Mouse (Mus musculus) R1 (cell line): ENCODE data around the gene 4931428F04Rik.

Experiments used
- DNase-seq: peaks from one replicate; pipeline ENCODE4 v3.0.0-alpha.2; 2018; ENCODE audit warnings: low read depth, low spot score

Gene 4931428F04Rik

DNA sequence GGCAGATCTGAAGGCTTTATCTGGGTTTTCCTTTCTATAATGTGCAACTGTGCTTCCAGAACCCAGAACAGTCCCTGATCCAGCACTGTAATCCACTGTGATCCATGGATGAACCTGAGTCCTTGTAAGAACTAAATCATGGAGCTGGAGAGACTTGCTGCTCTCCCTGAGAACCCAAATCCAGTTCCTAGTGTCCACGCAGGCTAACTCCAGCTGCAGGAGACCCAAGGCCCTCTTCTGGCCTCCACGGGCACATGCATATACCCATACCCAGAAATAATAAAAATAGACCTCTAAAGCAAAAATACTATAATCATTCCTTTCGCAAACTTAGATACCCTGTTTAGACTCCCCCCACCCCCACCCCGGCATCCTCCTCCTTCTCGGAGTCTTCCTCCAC is 1.4 kb downstream of the 4931428F04Rik start:
- no peak for DNase-seq

DNA sequence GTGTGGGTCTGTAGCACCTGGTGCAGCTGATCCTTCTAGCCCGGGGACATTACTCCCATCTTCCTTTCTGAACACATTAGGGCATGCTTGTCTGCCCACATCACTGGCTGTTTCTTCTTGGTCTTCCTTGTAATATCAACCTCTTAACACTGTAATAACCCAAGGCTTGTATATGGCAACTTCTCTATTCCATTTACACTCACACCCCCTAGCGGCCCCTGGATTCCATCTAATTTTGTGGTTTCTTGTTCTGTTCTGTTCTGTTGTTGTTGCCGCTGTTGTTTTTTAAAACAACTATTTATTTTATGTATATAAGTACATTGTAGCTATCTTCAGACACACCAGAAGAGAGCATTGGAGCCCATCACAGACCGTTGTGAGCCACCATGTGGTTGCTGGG is 2.8 kb downstream of the 4931428F04Rik start:
- DNase-seq = no peak

DNA sequence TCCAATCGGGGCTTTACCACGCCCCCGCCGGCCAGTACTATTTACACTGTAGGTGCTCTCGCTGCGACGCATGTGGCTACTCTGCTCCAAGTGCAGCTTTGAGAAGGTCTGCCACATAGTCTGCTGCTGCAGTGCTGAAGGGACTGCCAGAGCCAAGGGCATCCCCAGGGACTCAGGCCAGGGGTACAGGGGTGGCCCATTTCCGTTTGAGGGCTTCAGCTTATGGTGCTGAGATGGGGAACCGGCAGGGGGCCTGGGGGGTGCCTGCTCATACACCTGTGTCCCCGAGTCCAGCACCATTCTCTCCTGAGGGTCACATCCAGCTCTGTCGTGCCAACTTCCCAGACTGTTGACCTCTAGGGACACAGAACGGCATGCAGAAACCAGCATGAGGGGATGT is 4.2 kb downstream of the 4931428F04Rik start:
- no peak for DNase-seq

DNA sequence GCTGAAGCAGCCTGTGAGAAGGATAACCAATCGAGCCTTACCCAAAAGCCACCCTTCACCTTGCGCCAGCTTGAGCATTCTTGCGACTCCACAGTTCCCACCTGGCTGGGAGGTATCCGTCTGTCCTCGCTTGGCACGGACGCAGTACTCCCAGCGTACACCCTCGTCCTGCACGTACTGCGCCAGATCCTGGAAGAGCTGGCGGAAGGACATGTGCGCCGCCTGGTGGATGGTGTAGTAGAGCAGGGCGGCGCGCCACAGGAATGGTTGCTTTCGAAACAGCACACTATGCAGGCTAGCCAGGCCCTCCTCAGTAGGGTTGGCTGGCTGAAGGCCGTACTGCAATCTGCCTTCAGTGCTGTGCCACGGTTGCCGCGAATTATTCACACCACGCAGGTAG is 6.6 kb downstream of the 4931428F04Rik start:
- peak; percentile 87 for DNase-seq

GRCm38 (mm10) chr8:105282239-105282638 is 7.4 kb downstream of the 4931428F04Rik start:
- DNase-seq = no peak

DNA sequence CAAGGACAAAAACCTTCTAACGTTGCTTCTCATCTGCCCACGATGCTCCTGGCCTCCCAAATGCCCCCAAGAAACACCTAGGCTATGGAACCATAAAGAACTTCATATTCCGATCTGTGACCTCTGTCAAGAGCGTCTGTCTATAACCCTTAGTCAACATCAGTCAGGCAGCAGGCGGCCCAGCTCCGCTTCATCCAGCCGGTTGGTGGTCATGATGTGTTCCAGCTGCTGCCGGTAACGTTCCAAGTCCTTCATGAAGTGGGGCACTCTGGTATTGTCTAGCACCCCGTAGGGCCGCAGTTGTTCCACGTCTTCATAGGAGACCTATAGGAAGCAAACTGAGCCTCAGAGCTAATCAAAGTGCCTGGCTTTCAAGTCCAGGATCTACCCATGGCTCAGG is 7.8 kb downstream of the 4931428F04Rik start:
- no peak for DNase-seq

GRCm38 (mm10) chr8:105280567-105280966 is 9.1 kb downstream of the 4931428F04Rik start:
- DNase-seq = no peak

- DNase-seq = peak; percentile 62
Observed at GRCm38 (mm10) chr8:105278911-105279334, 10.7 kb downstream of the 4931428F04Rik start.

DNA sequence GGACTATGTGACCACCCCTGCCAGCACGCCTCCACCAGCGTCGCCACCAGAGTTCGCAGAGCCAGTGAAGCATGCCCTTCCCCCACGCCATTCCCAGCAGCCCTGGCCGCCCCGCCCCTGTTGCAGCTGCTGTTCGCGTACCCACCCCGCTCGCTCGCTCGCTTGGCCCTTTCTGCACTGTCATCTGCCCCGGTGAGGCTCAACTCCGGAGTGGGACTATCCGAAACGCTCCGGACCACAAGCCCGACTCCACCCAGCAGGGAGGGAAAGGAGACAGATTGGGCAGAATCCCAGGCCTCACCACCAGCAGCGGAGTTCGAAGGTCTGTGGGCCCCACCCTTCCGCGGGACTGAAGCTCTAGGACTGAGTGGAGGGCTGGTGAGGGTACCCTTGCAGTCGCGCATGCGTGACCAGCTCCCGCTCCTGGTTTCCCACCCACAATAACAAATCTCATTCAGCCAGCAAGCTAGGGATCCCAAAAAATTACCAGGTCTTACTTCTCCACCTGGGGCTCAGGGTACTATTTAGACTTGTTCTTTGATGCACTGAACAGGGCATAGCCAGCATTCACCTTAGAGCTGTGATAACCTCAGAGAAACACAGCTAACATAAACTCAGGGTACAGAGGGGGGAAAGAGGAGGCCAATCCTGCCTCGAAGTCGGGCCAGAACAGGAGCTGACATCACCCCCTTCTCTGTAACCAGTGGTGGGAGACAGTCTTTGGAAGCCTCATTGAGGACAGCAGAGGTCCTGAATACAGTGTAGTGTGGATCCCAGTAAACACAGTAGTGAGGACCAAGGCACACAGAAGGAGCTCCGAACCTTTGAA is 13.2 kb downstream of the 4931428F04Rik start:
- DNase-seq = peak; percentile 73

- no peak for DNase-seq
Observed at GRCm38 (mm10) chr8:105275840-105276239, 13.8 kb downstream of the 4931428F04Rik start, which contains the start of gene Nol3. Nol3 (plus strand) TSS chr8:105276140.

DNA sequence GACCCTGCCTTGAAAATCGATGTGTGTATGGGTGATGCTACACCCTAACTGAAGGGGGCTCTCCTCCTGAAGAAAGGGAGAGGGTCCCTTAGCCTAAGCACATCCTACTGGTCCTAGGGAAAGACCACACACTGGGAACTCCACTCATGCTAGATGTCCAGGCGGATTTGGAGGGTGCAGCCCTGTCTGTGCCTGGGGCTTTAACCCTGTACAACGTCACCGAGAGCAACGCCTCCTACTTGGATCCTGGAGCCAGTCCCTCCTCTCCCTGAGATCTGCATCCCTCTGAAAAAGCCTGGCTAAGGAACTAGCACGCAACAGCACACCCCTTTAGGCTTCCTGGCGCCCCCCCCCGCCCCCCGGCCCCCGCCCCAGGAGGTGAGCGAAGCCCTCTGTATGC is 14.3 kb downstream of the 4931428F04Rik start:
- no peak for DNase-seq

DNA sequence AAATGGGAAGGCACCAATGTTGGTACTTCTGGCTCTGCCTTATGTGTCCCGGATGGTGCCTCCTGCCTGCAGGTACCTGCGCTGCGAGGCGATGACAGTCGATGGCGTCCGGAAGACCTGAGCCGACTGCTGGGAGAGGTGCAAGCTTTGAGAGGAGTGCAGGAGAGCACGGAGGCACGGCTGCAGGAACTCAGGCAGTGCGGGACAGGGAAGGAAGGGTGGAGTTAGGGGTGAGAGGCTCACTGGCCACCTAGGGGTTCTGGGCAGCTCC is 18.8 kb downstream of the 4931428F04Rik start:
- peak; percentile 35 for DNase-seq

DNA sequence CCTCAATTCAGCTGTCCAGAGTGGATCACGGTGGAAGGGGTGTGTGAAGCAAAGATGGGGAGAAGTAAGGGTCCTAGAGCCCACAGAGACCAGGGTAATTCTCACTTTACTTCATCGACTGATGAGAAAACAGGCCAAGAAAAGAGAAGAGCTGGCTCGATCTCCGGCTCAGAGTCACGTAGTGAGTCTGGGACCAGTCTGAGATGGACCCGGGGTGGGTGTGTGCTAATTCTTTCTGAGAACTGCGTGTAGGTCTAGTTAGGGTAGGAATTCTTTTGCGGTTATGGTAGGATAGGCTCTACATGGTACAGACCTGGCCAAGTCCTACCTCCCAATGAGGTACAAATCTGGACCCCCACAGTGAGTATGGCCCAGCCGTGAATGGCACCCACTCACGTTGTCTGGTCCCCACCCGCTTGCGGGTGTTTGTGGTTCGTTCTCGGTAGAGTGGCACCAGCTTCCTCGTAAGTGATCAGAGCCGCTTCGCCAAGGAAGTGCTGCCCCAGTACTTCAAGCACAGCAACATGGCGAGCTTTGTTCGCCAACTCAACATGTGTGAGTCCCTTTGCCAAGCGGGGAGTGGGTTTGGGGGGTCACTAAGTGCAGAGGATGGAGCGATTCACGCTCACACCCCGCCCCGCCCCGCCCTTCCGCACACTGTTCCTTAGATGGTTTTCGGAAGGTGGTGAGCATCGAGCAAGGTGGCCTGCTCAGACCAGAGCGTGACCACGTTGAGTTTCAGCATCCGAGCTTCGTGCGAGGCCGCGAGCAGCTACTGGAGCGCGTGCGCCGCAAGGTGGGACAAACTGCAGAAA is 19.4 kb downstream of the 4931428F04Rik start:
- DNase-seq = no peak

DNA sequence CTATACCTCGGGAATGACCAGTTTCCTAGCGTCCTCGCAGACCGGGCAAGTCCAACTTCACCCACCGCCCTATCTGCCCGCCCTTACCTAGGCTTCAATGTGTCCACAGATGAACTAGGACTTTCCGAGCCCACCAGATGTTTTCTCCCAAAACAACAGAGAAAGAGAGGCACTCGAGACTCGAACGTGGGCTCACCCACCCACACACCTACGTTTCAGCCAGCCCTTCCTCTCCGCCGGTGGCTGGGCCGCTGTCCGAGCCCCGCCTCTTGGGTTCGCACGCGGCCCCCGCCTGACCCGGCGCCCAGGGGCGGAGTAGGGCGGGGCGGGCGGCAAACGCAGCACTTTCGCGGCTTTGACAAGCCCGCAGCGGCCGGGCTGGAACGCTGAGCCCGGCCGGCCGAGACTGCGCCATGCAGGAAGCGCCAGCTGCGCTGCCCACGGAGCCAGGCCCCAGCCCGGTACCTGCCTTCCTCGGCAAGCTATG is 20.2 kb downstream of the 4931428F04Rik start, which contains the start of gene Hsf4:
Gene Hsf4 (plus strand): TSS at position 341 of the 487 bp plus-strand sequence.
- DNase-seq = no peak

GRCm38 (mm10) chr8:105269075-105269458 is 20.6 kb downstream of the 4931428F04Rik start:
- no peak for DNase-seq

DNA sequence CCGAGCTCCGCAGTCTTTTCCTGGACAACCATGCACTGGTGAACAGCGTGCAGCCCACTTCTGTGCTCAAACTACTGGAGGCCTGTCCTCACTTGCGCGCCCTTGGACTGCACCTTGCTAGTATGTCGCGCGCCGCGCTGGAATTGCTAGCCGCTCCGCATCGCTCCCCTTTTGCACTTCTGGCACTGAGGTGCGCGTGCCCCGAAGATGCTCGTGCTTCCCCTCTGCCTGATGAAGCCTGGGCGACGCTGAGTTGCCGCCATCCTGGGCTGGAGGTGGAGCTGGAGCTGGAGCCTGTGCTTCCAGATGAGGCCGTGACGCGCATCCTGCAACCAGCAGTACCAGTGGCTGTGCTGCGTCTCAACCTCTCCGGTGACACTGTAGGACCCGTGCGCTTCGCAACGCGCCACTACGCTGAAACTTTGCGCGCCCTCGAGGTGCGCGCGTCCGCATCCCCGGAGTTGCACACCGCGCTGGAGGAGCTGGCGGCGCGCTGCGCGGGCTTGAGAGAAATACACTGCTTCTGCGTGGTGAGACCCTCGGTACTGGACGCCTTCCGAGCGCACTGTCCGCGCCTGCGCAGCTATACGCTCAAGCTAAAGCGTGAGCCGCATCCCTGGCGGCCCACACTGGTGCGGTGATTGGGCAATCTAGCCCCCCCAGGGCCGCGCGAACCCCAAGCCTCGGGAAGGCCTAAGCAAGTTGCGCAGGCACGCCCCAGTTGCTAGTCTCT is 21.2 kb downstream of the 4931428F04Rik start:
- peak; percentile 87 for DNase-seq

DNA sequence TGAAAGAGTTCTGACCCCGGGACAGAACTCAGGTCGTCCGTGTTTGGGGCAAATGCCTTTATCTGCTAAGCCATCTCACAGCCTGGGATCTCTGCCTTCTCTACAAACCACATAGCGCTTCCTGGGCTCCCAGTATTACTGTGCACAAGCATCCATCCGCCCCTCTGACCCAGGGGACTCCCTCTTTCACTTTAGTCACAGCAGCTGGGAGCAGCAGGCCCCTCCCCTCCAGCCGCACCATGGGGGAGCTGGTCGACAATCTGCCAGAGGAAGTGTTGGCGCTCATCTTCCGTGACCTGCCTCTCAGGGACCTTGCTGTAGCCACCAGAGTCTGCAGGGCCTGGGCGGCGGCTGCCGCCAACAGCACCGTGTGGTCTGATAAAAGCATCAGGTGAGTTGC is 22.9 kb downstream of the 4931428F04Rik start:
- peak; percentile 53 for DNase-seq

GRCm38 (mm10) chr8:105265128-105265527 is 24.5 kb downstream of the 4931428F04Rik start:
- peak; percentile 82 for DNase-seq

DNA sequence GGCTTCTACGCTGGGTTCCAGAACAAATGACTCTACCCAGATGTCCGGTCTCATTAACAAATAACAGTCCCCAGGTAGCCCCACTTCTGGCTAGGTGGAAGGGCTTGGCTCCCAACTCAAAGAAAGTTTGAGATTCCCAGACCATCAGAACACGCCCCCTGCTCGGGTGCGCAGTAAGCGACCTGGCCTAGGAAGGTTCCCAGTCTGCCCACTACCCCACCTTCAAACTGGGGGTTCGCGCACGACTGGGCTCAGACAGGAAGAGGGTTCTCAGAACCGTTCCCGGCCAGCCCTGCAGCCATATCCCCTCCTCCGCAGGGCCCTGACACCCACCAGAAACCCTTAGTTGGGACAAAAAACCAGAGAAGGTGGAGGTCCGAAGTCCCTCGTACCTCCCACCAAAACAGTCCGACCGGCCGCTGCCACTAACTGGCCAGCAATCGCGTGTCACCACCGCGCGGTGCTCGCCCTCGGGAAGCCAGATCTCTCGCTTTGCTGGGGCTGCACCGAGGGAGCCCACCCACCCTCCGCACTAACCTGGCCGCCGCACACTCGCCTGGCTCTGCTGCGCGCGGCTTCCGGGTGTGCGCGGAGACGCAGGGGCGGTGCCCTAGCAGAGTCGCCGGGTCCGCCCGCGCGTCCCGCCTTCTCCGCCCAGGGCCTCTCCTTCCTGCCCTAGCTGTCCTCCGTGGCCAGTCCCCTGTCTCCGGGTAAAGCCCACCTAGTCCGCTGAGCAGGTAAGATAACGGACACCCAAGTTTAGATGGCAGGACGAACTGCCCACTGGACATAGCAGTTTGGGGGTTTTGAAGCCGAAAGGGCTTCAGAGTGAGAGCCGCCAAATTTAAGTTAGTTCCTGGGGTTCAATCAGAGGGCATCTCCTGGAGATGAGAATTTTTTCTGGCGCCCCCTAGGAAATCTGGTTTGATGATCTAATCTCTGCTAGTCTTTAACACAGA is 25.4 kb downstream of the 4931428F04Rik start, which contains the start of the genes Tradd and Fbxl8:
Gene Tradd (minus strand): TSS at position 586 of the 959 bp plus-strand sequence.
Gene Fbxl8 (plus strand): TSS at position 625 of the 959 bp plus-strand sequence.
- peak; percentile 50 for DNase-seq

DNA sequence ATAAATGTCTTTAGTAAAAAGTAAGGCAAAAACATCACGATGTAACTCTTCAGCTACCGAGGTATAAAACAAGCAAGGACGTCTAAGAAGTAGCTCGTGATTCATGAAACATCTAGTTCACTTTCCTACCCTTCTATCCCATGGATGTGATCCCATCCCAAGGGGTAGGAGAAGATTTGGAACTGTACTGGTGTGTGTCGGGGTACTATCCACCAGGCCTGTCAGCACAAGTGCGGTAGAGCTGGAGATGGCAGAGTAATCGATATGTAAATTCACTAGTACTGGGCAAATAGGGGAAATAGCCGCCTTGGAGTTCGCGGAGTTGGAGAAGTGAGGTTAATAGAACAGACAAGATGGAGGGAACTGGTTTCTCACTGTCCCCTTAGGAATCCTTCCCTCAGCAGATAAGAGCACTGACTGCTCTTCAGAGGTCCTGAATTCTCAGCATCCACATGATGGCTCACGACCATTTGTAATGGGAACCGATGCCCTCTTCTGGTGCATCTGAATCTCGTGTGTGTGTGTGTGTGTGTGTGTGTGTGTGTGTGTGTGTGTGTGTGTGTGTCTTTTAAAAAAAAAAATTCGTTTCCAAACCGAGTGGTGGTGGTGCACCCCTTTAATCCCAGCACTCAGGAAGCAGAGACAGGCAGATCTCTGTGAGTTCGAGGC is 26.3 kb downstream of the 4931428F04Rik start:
- DNase-seq = no peak
